Mouse (Mus musculus) left cerebral cortex, postnatal 36 days (tissue): Measurements from ENCODE around the gene Rpl23a. TPM values are rescaled to one million over a fixed set of nuclear protein-coding genes. Genes with fewer than 3 reads are reported as not detected.

Experiments used
- microRNA-seq: library from miRNA; unstranded; fragments of <30 nt; microRNA quantifications from one replicate; pipeline ENCODE4 v1.2.0, GENCODE M21; 2022
- total RNA-seq, 2 experiments: library from RNA; stranded (reverse); gene quantifications; 2 replicates each; pipeline ENCODE4 v1.2.3; 2021

The Rpl23a gene
- total RNA-seq, 2 experiments from 2014 or later, result 673 to 732 TPM

Small RNAs within 50 kb of the gene (microRNA-seq; reads per million reads assigned to microRNA genes)
- 1.0 reads per million for gene Mir7653

Other genes with a start within 250 kb of the Rpl23a start
- 10 to 100 TPM; 51.7 to 63.6 TPM for gene Phf12, start 200.8 kb downstream of the Rpl23a start, total RNA-seq
- 1 to 10 TPM; 7.2 to 8.0 TPM for gene Dhrs13, start 151.3 kb downstream of the Rpl23a start, total RNA-seq
- gene Flot2, start 145.7 kb downstream of the Rpl23a start, total RNA-seq, result 100 to 1,000 TPM in 1 of 2 experiments, 10 to 100 TPM in 1; 89.5 to 103 TPM
- 10 to 100 TPM; 18.9 to 19.1 TPM for gene Eral1, start 103.2 kb downstream of the Rpl23a start, total RNA-seq
- gene Fam222b, start 88.9 kb downstream of the Rpl23a start, total RNA-seq, result 10 to 100 TPM; 29.0 to 29.7 TPM
- gene Traf4, start 18.0 kb downstream of the Rpl23a start, total RNA-seq, result 10 to 100 TPM; 10.5 to 12.5 TPM
- gene Nek8, start 6.9 kb downstream of the Rpl23a start, total RNA-seq, result 1 to 10 TPM; 2.7 to 3.2 TPM
- 10 to 100 TPM; 32.5 to 36.1 TPM for gene Tlcd1, start 6.9 kb downstream of the Rpl23a start, total RNA-seq
- 10 to 100 TPM; 20.5 to 28.0 TPM for gene Rab34, start 4.8 kb upstream of the Rpl23a start, total RNA-seq
- 1 to 10 TPM; 6.6 to 8.7 TPM for gene Proca1, start 9.8 kb upstream of the Rpl23a start, total RNA-seq
- 10 to 100 TPM; 61.0 to 64.6 TPM for gene Sdf2, start 62.2 kb upstream of the Rpl23a start, total RNA-seq
- 100 to 1,000 TPM in 1 of 2 experiments, 10 to 100 TPM in 1; 95.1 to 100 TPM for gene Supt6, start 62.4 kb upstream of the Rpl23a start, total RNA-seq
- 100 to 1,000 TPM; 177 TPM for gene 2610507B11Rik, start 78.2 kb upstream of the Rpl23a start, total RNA-seq
- gene BC030499, start 107.3 kb upstream of the Rpl23a start, total RNA-seq, result 10 to 100 TPM; 11.3 to 25.5 TPM
- 10 to 100 TPM in 1 of 2 experiments, 1 to 10 TPM in 1; 7.3 to 13.8 TPM for gene Spag5, start 117.9 kb upstream of the Rpl23a start, total RNA-seq
- 100 to 1,000 TPM; 746 to 852 TPM for gene Aldoc, start 139.4 kb upstream of the Rpl23a start, total RNA-seq
- 10 to 100 TPM; 64.4 to 68.5 TPM for gene Pigs, start 144.8 kb upstream of the Rpl23a start, total RNA-seq
- gene Unc119, start 159.9 kb upstream of the Rpl23a start, total RNA-seq, result 10 to 100 TPM; 30.6 to 31.3 TPM
- gene Foxn1, start 203.0 kb upstream of the Rpl23a start, total RNA-seq, result not detected
- not detected for gene Slc13a2, start 238.6 kb upstream of the Rpl23a start, total RNA-seq